Mouse (Mus musculus): ENCODE measurements around the gene Ubn2.
"Not testable (repeated sequence)": the region's sequence is repeated elsewhere in the genome, so short reads cannot be mapped to it uniquely, and the experiment has no call there.

Gene Ubn2

GRCm38 (mm10) chr6:38534640-38535365, 101.1 kb downstream of the Ubn2 start:
- peak; percentile 96 for DNase-seq

DNA sequence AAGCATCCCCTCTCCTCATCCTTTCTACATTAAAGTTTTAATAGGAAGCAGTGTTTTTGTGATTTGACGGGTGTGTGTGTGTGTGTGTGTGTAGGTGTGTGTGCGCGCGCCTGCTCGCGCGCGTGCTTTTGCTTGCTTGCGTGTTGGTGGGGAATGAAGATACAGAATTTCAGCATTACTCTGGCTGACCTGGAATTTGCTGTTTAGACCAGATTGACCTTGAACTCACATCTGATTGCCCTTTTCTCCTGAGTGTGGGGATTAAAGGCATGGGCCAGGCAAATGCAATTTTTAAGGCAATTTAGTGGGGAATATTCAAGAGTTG, 101.6 kb downstream of the Ubn2 start:
- no peak for DNase-seq

DNA sequence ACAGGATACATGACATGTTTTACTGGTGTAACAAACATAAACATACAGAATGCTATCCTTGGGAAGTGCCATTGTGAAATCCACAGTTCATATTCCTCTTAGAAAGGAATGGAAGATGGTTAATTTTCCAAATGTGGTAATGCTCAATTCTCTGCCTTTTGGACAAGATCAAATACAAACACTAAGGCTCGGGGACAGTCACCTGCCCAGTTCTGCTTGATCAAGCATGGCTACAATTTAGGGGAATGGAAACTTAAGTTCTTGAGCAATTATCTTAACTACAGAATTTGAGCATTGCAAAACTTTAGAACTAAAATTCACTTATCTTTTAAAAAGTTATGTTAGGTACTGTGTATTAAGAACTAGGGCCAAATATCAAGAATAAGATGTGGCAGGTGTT, 102.0 kb downstream of the Ubn2 start:
- no peak for DNase-seq

DNA sequence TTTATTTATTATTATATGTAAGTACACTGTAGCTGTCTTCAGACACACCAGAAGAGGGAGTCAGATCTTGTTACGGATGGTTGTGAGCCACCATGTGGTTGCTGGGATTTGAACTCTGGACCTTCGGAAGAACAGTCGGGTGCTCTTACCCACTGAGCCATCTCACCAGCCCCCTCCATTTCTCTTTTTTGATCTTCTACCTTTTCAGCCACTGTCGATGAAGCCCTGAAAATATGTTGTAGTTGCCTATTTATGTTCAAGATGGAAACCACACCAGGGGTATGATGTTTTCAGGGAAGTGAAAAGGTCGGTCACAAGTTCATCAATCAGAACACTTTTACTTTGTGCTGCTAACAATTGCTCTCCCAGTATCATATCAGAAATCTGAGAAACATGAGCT, 110.4 kb downstream of the Ubn2 start:
- DNase-seq = not testable (repeated sequence)

- DNase-seq = not testable (repeated sequence)
Measured at GRCm38 (mm10) chr6:38547005-38547404, 113.3 kb downstream of the Ubn2 start.

- DNase-seq = no peak
Measured at GRCm38 (mm10) chr6:38547707-38548106, 114.0 kb downstream of the Ubn2 start.

- not testable (repeated sequence) for DNase-seq
Measured at GRCm38 (mm10) chr6:38548595-38548994, 114.8 kb downstream of the Ubn2 start.

GRCm38 (mm10) chr6:38549840-38550239, 116.1 kb downstream of the Ubn2 start:
- DNase-seq = not testable (repeated sequence)

- DNase-seq = no peak
Measured at GRCm38 (mm10) chr6:38550250-38551061, 116.7 kb downstream of the Ubn2 start.

DNA sequence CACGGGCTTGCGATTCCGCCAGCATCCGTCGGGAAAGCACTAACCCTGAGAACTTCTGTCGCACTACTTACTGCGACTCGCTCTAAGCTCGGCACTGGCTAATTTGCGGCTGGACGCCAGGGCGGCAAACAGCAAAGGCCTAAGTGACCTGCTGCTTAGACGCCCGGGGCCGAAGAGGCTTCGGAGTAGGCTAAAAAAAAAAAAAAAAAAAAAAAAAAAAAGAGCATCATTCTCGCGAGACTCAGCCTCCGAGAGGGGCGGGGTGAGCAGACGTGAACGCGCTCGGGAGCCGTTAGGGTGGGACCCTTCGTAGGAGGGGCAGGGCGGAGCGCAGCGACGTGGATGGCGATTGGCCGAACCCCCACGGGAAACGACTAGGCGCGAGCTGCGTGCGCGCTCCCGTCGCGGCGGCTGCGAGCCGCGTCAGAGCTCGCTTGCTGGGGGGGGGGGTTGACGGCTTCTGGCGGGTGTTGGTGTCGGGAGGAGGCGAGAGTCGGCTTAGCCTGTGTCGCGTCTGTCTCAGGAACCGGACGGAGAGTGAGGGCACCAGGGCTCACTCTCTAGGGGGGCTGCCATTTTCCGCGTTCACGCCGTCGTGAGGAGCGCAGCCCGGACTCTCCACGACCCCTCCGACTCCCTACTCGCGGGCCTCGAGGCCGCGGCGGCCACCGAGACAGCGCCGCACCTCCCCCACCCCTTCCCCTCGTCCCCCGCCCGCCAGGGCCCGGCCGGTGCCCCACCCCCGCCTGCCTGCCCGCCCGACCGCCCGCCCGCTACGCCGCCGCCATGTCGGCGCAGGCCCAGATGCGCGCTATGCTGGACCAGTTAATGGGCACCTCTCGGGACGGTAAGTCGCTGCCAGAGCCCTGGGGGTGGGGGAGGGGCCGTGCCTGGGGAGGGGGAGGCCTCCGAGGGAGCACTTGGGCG, 117.6 kb downstream of the Ubn2 start, which contains the start of gene Luc7l2:
Luc7l2 (plus strand) TSS at position 273 of the 927 bp plus-strand sequence.
- peak; percentile 97 for DNase-seq

DNA sequence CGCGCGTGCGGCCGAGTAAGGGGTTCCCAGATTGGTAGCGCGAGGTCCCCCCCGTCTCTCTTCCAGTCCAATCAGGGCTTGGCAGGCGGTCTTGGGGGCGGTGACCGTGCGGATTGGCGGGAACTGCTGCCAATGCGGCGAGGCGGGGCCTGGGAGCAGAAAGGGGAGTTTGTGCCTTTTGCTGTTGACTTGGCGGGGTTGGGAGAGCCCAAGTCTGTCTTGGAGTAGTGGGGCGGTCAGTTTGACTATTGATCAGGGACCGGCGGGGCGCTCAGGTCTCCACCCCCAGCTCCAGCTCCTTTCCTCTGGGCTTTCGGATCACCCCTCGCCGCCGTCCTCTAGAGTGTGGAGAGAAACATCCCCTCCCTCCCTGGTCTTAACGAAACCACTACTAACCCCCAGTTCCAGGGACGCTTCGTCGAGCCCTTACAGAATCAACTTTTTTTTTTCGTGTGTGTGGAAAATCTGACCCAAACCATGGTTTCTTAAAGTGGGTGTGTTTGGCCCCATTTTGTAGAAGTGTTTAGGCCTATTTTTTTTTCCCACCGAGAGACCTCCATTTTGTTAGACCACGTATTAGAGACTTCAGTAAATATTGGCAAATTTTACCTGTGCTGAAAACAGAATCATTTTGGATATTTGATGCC, 118.4 kb downstream of the Ubn2 start:
- peak; percentile 99 for DNase-seq

- DNase-seq = no peak
Measured at GRCm38 (mm10) chr6:38552636-38553000, 118.9 kb downstream of the Ubn2 start.

All from kidney, adult 9 months (tissue).